Mouse (Mus musculus) liver, embryonic 16.5 days (tissue): ENCODE results near the gene Cdh26. TPM values are rescaled to one million over a fixed set of nuclear protein-coding genes. Genes with fewer than 3 reads are reported as not detected.

Source experiments
- ATAC-seq: fragments of 200-750 bp; cut with Nextera tagmentation; 2 replicates; pipeline ENCODE4 v1.8.0; 2017; ENCODE audit warnings: low read depth, mild to moderate bottlenecking, moderate number of reproducible peaks, moderate library complexity
- H3K27ac ChIP-seq: fragments of 300-500 bp; sonication (generic); 2 replicates; pipeline ENCODE4 v1.5.1; 2014; ENCODE audit warnings: mild to moderate bottlenecking, low read length
- H3K27me3 ChIP-seq: fragments of 300-500 bp; sonication (generic); 2 replicates; pipeline ENCODE4 v1.6.1; 2014; ENCODE audit warnings: low read depth, low read length, mixed read lengths; ENCODE audit not compliant: control insufficient read depth, insufficient read depth
- H3K36me3 ChIP-seq: fragments of 300-500 bp; sonication (generic); 2 replicates; pipeline ENCODE4 v1.6.1; 2014; ENCODE audit warnings: mild to moderate bottlenecking; ENCODE audit not compliant: control insufficient read depth, insufficient read depth
- H3K4me1 ChIP-seq: fragments of 300-500 bp; sonication (generic); 2 replicates; pipeline ENCODE4 v1.6.1; 2014; ENCODE audit warnings: low read depth, low read length, mixed read lengths; ENCODE audit not compliant: control insufficient read depth
- H3K4me2 ChIP-seq: fragments of 300-500 bp; sonication (generic); 2 replicates; pipeline ENCODE4 v1.6.1; 2014; ENCODE audit warnings: low read depth, low read length, mixed read lengths
- H3K4me3 ChIP-seq: fragments of 300-500 bp; sonication (generic); 2 replicates; pipeline ENCODE4 v1.5.1; 2014; ENCODE audit warnings: low read depth, mild to moderate bottlenecking, low read length
- H3K9ac ChIP-seq: fragments of 300-500 bp; sonication (generic); 2 replicates; pipeline ENCODE4 v1.6.1; 2014; ENCODE audit warnings: low read depth, low read length
- H3K9me3 ChIP-seq: fragments of 300-500 bp; sonication (generic); replicated peaks from 2 replicates; pipeline ENCODE4 v1.6.1; 2016; ENCODE audit warnings: low read length; ENCODE audit not compliant: control insufficient read depth
- WGBS: fragments of 180-500 bp; shearing (Covaris S2); extraction: QIAGEN DNeasy Blood & Tissue Kit; methylation state at CpG from one replicate; pipeline ENCODE4 v1.1.7; 2014; ENCODE audit not compliant: insufficient replicate concordance; 5-methylcytosine and 5-hydroxymethylcytosine counted together
- polyA plus RNA-seq: library from polyadenylated mRNA; unstranded; fragments of >200 nt; fragmentation: Nextera tagmentation; extraction: Ambion mirVana; gene quantifications from 2 replicates; pipeline ENCODE4 v1.2.1, GENCODE M21; 2015

Gene Cdh26
- polyA plus RNA-seq, 1 experiment from 2014 or later = 0.13 TPM

GRCm38 (mm10) chr2:178507379-178508014 lies 77.2 kb downstream of the Cdh26 start:
- H3K9me3 ChIP-seq = no peaks in the 10 kb centered on the region
- H3K27ac ChIP-seq = no peak overlapping the region
- H3K9ac ChIP-seq = no peak overlapping the region
- no peaks in the 10 kb centered on the region for H3K27me3 ChIP-seq
- WGBS = 35% methylated on average over 6 of the region's 6 CpGs
- H3K4me3 ChIP-seq = no peak overlapping the region
- no peaks in the 10 kb centered on the region for H3K36me3 ChIP-seq
- ATAC-seq = no peak
- no peak overlapping the region for H3K4me2 ChIP-seq
- peaks cover 3% of the 10 kb centered on the region; the same call in 1 of the 2 replicates for H3K4me1 ChIP-seq

DNA sequence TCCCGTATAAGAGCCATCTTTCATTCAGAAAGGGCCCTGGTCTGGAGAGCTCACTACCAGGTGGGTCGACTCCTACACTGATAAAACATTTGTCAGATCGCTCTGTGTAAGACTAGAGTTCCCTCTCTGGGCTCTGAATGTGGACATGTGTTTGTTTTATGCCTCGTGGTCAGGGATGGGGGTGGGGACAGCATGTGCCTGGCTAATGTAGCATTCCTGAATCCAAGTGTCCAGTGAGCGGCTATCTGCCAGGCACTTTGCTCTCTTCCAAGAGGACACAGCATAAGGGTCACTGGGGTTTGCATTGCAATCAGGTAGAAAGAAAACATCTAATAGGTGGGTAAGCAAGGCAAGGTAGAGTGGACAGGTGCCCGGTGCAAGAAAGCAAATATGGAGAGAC lies 77.9 kb downstream of the Cdh26 start:
- H3K9ac ChIP-seq = no peak overlapping the region
- H3K9me3 ChIP-seq = no peaks in the 10 kb centered on the region
- peak; percentile 50 for ATAC-seq
- H3K4me2 ChIP-seq = no peak overlapping the region
- 46% methylated on average over 6 of the region's 6 CpGs for WGBS
- peaks cover 3% of the 10 kb centered on the region; the same call in 1 of the 2 replicates for H3K4me1 ChIP-seq
- H3K27ac ChIP-seq = no peak overlapping the region
- no peaks in the 10 kb centered on the region for H3K27me3 ChIP-seq
- no peaks in the 10 kb centered on the region for H3K36me3 ChIP-seq
- H3K4me3 ChIP-seq = no peak overlapping the region

DNA sequence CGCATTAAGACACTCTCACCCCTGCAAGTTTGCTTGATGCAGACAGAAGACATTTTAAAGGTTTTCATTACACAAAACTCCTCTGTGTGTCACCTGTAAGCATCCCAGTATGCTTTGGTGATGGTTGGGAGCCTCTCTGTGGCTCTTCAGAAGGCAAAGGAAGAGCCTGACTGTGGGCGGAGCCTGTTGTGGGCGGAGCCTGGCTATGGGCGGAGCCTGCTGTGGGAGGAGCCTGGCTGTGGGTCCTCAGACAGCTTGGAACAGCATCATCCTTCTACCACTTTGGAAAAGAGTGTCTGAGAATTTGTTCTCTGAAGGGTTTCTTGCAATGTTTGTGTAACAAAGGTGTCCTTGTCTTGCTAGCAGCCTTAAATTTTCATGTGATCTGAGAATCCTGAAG lies 82.7 kb downstream of the Cdh26 start:
- Histone ChIP-seq H3K36me3 (no peaks in the 10 kb centered on the region), H3K27ac (no peak overlapping the region), H3K9me3 (no peaks in the 10 kb centered on the region), H3K4me1 (no peaks in the 10 kb centered on the region), H3K4me3 (no peak overlapping the region), H3K27me3 (no peaks in the 10 kb centered on the region), H3K9ac (no peak overlapping the region), H3K4me2 (no peak overlapping the region)
- WGBS = 48% methylated on average over 4 of the region's 4 CpGs
- no peak for ATAC-seq

DNA sequence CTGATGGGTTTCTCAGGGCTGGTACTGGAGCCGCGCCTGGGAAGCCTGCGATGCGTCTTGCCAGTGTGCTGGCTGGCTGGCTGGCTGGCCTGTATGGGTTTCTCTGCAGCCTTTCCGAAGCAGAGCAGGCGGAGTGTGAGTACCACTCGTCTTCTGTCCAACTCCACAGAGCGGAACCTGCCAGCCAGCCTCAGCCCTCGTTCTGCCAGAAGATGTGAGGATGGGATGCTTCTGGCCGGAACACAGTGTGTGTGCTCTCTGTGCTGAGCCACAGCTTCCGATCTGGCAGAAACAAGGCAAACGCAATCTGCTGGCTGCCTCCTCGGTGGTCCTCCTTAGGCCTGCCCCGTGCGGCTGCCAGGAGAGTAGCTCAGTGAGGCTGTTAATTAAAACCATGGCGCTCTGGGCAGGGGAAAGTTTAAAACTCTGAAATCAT lies 83.3 kb downstream of the Cdh26 start:
- no peak overlapping the region for H3K27ac ChIP-seq
- no peaks in the 10 kb centered on the region for H3K36me3 ChIP-seq
- H3K27me3 ChIP-seq = no peaks in the 10 kb centered on the region
- H3K4me1 ChIP-seq = no peaks in the 10 kb centered on the region
- no peak overlapping the region for H3K9ac ChIP-seq
- H3K4me3 ChIP-seq = no peak overlapping the region
- WGBS = 66% methylated on average over 16 of the region's 16 CpGs
- no peak overlapping the region for H3K4me2 ChIP-seq
- ATAC-seq = no peak
- H3K9me3 ChIP-seq = no peaks in the 10 kb centered on the region

DNA sequence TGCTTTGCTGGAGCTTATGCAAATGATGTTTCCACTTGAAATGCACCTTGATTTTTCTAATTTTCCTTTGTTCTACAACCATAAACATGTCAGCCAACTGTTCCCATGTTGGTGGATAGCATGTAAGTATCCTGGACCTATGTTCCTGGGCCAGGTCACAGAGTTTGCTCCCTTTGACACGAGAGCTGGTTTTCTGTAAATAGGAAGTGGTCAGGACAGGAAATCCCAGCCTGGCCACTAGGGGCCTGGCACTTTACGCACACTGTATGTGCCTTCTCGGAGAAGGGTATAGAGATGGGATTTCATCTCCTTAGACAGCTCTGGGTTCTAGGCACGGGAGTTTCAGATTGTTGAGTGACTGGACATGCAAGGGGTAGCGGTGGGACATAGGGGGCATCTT lies 86.1 kb downstream of the Cdh26 start:
- no peak for ATAC-seq

GRCm38 (mm10) chr2:178516941-178517340 lies 86.6 kb downstream of the Cdh26 start:
- H3K4me2 ChIP-seq = no peak overlapping the region
- no peaks in the 10 kb centered on the region for H3K36me3 ChIP-seq
- no peak for ATAC-seq
- H3K27me3 ChIP-seq = no peaks in the 10 kb centered on the region
- WGBS = 52% methylated on average over 9 of the region's 9 CpGs
- H3K27ac ChIP-seq = no peak overlapping the region
- H3K9ac ChIP-seq = no peak overlapping the region
- no peak overlapping the region for H3K4me3 ChIP-seq
- no peaks in the 10 kb centered on the region for H3K4me1 ChIP-seq
- H3K9me3 ChIP-seq = no peaks in the 10 kb centered on the region

More for the DNA sequence above, 86.1 kb downstream of the Cdh26 start:
- Histone ChIP-seq H3K4me3 (no peak overlapping the region), H3K9me3 (no peaks in the 10 kb centered on the region), H3K27me3 (no peaks in the 10 kb centered on the region), H3K4me1 (no peaks in the 10 kb centered on the region), H3K9ac (no peak overlapping the region), H3K36me3 (no peaks in the 10 kb centered on the region), H3K27ac (no peak overlapping the region), H3K4me2 (no peak overlapping the region)
- WGBS = 30% methylated on average over 5 of the region's 5 CpGs

- no peaks in the 10 kb centered on the region for H3K27me3 ChIP-seq
- no peak overlapping the region for H3K4me2 ChIP-seq
- no peaks in the 10 kb centered on the region for H3K4me1 ChIP-seq
- H3K9me3 ChIP-seq = no peaks in the 10 kb centered on the region
- no peak overlapping the region for H3K9ac ChIP-seq
- H3K27ac ChIP-seq = no peak overlapping the region
- 62% methylated on average over 4 of the region's 4 CpGs for WGBS
- H3K4me3 ChIP-seq = no peak overlapping the region
- no peaks in the 10 kb centered on the region for H3K36me3 ChIP-seq
- ATAC-seq = no peak
Measured at GRCm38 (mm10) chr2:178519321-178519720, 89.0 kb downstream of the Cdh26 start.

- no peak overlapping the region for H3K9ac ChIP-seq
- no peaks in the 10 kb centered on the region for H3K27me3 ChIP-seq
- no peaks in the 10 kb centered on the region for H3K9me3 ChIP-seq
- no peak for ATAC-seq
- no peak overlapping the region for H3K4me2 ChIP-seq
- no peaks in the 10 kb centered on the region for H3K36me3 ChIP-seq
- no peak overlapping the region for H3K27ac ChIP-seq
- H3K4me3 ChIP-seq = no peak overlapping the region
- no peaks in the 10 kb centered on the region for H3K4me1 ChIP-seq
- 41% methylated on average over 2 of the region's 2 CpGs for WGBS
Measured at GRCm38 (mm10) chr2:178520216-178520615, 89.9 kb downstream of the Cdh26 start.

DNA sequence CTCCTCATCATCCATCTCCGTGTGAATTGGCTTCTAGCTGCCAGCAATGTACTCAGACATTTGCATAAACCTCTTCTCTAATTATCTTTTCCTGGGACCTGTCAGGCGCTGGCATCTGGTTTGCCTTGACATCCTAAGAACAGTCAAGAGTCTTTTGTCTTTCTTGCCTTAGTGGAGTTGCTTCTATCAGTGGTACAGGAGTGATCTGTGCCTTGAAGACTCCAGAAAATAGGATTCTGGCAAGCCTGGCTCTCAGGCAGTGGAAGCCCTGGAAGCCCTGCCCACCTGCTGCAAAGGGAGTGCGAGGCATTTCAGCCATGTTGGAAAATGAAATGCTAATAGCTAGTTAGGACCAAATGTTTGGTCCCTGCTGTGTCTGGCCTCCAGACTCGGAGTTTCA lies 92.0 kb downstream of the Cdh26 start:
- no peak for ATAC-seq
- no peaks in the 10 kb centered on the region for H3K36me3 ChIP-seq
- no peaks in the 10 kb centered on the region for H3K27me3 ChIP-seq
- H3K4me1 ChIP-seq = no peaks in the 10 kb centered on the region
- 39% methylated on average over 4 of the region's 4 CpGs for WGBS
- no peaks in the 10 kb centered on the region for H3K9me3 ChIP-seq
- H3K27ac ChIP-seq = no peak overlapping the region
- no peak overlapping the region for H3K4me3 ChIP-seq
- H3K9ac ChIP-seq = no peak overlapping the region
- H3K4me2 ChIP-seq = no peak overlapping the region
